Mouse (Mus musculus) 3134 (cell line): ENCODE results near the gene Fam227a.

Experiments used
- DNase-seq: peaks from one replicate; pipeline ENCODE4 v3.0.0-alpha.2; 2011; ENCODE audit warnings: low spot score; ENCODE audit not compliant: insufficient read length; ENCODE audit errors: extremely low read depth

The Fam227a gene

DNA sequence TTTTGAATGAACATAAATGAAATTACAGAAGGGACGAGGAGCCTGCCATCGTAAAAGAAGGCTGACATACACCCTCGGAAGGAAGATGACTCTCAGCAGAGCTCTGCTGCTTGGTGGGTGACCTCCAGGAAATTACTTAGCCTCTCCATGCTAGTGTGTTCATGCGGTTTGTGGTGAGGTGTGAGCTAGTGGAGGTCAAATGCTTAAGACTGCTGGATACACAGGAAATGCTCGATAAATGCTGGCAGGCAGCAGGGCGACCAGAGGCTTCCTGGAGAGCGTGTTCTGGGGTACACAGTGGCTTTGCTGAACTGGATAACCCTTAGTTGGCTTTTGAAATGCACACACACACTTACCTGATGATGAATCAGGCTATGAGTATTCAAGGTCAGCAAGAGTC lies 40.3 kb downstream of the Fam227a start:
- DNase-seq, result no peak

DNA sequence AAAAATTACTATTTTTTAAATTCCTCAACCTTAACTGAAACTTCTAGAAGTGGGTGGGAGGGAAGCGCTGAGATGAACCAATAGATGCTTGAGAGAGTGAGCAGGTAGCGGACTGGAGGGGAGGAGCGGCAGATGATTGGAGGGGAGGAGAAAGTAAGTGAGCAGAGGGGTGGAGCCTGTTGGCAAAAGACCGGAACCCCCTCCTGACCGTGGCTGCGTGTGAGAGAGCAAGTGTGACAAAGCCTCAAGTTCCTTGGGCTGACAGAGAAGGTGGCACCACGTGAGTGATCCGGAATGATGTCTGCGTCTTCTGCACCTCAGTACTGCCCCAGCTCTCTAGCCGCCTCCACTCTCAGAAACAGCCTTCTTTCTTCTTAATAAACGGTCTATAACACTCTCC lies 41.6 kb downstream of the Fam227a start:
- DNase-seq, result no peak

DNA sequence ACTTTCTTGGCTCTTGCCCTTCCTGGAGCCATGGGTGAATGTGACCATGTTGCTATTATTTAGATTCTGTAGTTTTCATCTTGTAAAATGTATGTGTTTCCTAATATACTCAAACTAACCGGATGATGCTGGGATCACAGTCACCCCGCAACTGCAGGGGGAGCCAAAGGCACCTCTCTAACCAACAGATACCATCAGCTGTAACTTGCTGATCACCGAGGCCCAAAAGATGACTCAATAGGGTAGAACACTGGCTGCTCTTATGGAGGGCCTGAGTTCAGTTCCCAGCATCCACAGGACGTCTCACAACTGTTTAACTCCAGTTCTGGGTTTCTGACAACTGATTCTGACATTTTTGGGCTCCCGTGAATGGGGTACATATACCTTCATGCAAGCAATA lies 42.0 kb downstream of the Fam227a start:
- no peak for DNase-seq

DNA sequence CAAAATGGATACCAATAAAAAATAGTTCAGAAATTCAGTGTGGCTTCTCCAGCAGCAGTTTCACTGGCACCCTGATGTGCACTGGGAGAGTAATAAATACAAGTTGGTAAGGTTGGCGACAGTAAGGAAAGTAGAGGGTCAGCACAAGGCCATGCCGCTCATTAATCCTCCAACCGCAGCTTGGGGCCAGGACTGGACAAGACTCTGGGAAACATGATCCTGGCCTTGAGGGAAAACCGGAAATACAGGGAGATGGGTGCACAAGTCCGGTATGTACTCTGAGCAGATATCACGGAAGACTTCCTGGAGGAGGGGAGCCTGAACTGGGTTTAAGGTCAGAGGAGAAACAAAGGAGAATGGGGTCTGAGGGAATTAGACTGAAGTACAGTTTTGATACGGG lies 43.3 kb downstream of the Fam227a start:
- no peak for DNase-seq

DNA sequence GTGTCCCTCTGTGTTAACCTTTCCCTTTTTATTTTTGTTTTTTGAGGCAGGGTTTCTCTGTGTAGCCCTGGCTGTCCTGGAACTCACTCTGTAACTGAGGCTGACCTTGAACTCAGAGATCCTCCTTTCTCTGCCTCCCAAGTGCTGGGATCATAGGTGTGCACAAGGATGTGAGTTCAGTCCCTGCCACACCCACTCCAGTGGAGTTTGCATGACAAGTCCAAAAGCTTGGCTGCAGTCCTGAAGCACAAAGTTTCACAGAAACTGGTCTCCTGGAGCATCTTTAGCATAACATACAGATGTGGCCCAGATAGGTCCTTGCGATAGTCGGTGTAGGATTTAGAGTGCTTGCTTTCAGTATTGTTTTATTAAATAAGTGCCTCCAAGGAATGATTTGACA lies 49.5 kb downstream of the Fam227a start:
- no peak for DNase-seq

DNA sequence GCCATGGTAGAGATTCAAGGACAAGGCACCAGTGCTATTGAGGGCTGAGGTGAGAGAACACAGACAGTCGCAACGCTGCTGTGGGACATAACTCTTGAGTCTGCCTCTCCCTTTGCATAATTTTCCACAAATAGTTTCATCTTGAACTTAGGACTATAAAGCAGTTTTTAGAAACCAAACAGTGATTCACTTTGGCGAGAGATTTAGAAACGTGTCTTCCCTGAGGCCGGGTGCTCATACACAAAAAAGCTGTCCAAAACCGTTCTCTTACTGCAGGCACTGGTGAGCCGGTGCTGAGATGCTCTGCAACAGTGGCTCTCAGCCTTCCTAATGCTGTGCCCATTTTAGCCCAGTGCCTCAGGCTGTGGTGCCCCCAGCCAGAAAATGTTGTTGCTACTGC lies 50.5 kb downstream of the Fam227a start:
- DNase-seq, result no peak

DNA sequence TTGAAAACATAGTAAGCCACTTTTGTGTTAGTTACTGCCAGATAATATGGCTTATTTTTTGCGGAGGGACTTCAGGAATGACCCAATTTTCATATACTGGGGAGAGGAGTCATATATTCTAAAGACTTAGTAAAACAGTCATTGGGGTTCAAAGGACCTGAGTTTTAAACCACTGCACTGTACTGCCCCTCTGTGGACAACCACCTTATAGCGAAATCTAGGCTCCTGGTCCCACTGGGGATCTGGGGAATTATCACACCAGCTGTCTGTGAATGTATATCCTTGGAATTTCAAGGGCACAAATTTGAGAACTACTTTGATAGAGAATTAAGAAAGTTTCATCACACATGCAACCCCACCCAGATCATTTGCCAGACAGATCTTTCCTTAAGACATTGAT lies 51.0 kb downstream of the Fam227a start:
- no peak for DNase-seq

DNA sequence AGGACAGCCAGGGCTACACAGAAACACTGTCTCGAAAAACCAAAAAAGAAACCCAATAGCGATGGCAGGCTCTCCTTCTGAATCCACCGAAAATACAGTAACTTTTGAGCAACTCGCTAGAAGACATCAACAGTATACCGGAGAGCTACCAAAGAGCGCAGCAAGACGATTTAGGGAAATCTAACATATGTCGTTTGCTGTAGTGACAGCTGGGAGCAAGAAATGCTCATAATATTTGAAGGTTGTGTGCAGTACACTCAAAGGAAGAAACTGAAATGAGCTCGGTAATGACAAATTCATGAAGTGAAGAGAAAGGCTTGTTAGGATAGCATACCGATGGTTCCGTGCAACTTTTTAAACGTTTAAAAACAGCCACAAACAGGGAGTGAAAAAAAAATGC lies 52.6 kb downstream of the Fam227a start:
- no peak for DNase-seq

DNA sequence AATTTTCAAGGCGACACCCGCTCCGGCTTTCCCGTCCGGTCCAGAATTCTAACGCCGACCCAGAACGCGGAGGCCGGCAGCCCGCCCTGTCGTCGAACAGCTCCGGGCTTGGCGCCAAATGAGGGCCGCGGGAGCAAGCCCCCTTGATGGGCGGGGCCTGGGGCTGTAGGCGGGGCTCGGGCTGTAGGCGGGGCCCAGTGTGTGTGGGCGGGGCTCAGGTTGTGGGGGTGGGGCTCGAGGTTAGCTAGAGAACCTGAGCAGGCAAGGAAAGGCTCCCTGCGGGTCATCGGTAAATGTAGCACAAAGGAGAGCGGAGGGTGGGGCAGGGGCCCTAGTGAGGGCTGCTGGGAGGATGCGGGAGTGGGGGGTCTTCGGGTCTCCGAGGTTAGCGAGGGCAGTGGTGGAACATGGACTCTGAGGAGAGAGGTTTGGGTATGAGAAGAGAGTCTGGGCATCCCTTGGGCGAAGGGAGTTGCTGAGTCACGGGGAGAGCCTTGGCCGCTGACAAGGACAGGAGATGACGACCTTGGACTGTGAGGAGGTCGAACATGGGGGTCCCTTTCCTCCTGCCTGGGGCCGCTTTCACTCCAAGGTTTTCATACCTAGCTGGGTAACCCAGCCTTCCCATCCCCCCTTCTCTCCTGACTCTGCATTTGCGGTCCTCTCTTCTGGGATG lies 53.6 kb downstream of the Fam227a start, which contains the start of gene Dmc1:
Dmc1 (minus strand) TSS at position 120 of the 676 bp plus-strand sequence.
- DNase-seq, result no peak

DNA sequence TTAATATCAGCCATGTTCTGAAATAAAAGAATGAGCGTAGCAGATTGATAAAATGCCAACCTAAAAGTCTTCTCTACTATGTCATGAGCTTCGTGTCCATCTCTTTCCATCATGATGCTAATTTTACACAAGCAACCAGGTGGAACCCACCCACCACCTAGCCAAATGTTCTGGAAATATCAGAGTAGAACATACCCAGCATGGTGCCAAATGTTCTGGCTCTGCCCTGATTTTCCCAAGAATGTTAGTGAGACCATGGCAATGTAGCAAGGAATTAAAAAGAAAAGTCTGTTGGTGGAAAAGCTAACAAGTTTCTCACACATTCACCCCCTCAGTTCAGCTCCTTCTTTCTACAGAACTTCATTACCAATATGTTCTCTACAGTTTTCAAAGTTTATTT lies 58.6 kb downstream of the Fam227a start:
- no peak for DNase-seq

DNA sequence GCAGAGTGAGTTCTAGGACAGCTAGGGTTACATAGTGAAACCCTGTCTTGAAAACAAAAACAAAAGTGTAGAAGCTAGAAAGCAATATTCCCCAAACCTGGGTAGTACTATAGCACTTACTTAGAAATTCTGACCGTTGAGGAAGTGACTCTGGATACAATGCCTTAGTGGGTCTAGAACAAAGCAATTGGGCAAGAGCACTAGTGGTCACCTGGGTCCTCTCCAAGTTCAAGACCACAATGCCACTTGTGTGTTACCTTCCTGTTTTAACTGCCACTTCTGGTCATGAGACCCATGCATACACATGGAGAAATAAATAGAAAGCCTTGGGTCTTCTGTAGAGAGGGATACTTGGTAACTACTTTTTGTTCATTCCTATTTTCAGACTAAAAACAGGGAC lies 60.0 kb downstream of the Fam227a start:
- no peak for DNase-seq

DNA sequence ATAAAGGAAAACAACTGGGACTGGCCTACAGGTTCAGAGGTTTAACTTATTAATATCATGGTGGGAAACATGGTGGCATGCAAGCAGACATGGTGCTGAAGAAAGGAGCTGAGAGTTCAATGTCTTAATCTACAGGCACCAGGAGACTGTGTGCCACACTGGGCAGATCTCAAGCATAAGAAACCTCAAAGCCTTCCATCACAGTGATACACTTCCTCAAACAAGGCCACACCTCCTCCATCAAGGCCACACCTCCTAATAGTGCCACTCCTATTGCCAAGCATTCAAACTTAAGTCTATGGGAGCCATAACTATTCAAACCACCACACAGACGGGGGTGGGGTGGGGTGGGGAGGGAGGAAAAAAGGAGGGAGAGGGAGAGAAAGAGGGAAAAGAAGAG lies 77.2 kb downstream of the Fam227a start:
- no peak for DNase-seq

DNA sequence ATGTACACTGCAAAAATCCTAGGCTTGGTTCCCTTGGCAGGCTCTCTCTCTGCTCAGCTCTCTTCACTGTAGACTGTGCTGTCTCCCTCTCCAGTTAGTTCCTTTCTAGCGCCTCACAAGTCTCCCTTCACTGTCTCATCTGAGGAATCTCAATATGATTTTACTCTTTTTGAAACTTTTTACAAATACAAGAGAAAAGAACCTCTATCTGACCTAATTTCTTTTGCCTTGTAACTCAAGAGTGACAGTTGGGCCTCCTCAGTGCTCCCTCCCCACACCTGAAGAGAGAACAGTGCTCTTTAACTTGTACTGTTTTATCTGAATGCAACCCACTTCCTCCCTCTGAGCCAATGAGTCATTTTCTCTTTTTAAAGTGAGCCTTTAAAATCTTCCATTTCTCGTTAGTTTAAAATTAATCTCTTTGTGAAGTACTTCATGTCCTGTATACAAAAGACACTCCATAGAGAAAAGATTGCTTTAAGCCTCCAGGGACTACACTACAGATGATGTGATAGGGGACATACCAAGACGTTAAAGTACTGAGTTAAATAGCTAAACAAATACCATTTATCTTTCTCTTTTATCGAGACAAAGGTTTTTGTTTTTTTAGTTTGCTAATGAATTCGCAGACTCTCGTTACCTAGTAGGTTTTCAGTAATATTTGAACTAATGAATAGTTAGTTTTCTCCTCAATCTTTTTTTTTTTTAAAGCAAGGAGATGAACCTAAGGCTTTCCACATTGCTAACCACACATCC lies 80.9 kb downstream of the Fam227a start:
- no peak for DNase-seq

DNA sequence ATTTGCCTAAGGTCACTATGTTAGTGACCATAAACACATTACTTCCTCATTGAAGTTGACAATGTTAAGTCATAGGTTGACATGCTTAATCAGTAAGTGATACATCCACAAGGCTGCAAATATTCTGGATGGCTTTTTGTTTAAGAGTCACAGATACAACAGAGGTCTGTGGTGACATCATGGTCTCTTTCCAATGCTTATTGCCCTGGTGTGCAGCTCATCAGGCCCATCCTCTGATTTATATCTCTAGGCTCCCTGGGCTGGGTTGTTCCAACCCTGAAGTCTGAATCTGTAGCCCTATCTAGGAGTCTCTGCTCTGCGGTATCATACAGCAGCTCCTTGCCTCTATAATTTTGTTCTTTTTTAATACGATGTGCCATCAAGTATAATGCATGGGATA lies 81.8 kb downstream of the Fam227a start:
- no peak for DNase-seq

DNA sequence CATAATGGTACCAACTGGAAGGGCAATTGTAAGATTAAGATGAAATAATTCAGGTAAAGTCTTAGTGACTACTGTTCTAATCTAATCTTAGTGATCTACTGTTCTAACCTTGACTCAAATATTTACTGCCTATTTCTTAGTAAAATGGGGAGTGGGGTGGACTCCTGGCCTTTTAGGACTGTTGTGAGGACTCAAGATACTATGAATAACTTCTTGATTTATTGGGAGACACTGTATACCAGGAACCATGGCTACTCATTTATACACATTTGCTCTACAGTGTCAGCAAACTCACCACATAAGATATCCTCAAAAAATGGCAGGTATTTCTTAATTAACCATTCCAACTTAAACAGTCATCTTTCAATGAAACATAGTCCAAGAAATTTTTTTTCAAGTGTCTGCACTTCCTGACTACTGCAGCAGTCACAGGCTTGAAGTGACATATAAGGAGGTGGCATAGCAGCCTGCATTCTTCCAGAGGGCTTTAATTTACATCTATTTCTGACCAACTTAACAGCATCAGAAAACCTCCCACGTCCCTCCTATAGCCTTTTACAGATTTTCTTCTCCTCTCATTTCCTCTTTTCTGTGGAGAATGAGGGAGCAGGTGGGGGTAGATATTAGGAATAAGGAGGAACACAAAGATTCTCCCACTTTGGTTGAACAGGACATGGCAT lies 83.1 kb downstream of the Fam227a start:
- no peak for DNase-seq

DNA sequence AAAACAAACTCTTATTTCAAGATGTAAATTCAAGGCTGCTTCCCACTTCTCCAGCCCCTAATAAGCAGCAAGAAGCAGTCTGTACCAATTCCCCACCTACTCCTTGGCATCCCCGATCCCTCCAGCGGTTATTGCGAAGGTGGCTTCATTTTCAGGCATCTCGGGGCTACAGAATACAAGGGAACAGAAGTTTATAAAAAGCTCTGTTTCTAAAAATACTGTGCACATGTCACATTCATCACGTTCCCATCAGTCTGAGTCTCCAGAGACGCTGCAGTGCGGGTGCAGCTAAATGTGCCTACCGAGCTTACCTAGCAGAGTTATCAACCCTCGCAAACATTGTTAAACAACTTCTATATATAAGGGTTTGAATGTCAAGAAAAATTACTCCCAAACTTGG lies 96.3 kb downstream of the Fam227a start:
- DNase-seq, result no peak

DNA sequence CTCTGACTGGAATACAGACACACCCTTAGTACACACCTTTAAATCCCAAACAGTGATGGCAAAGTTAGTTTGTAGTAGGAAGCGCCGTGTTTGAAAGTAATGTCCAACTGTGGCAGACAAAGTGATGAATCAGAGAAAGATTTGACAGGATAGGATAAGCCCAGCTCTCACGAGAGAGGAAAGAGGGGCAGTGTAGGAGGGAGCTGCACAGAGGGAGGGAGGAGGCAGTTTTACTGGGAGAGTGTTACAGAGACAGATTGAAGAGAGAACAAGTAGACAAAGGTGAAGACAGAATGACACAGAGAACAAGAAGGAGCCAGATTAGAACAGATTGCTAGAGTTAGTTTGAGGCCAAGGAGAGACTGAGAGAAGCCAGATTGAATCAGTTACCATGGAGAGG lies 99.1 kb downstream of the Fam227a start:
- no peak for DNase-seq
